Mouse (Mus musculus): Measurements from ENCODE around the gene Olfr96.

- TF ChIP-seq TAL1 (IDR thresholded peaks at IDR 0.05; ENCODE audit: low read length) (no peak), GATA1 (IDR thresholded peaks at IDR 0.05; ENCODE audit: low read length) (no peak)
Observed at GRCm38 (mm10) chr17:37250544-37250943, 30.6 kb downstream of the Olfr96 start.

All from erythroblast, embryonic 14.5 days (primary cell).